Mouse (Mus musculus) ES-E14 (cell line): ENCODE measurements at regions not wholly inside any gene's neighbourhood (a gene's known extent, or its start where the extent isn't known, plus 50 kb on each side); places are given as distances from the start of the nearest gene placed in this dataset.

Experiments
- DNase-seq: peaks from one replicate; pipeline ENCODE4 v3.0.0-alpha.2; 2013; ENCODE audit warnings: low read depth, low spot score
- H3K27ac ChIP-seq: 2 replicates; pipeline ENCODE4 v1.5.1; 2012; ENCODE audit warnings: low read depth, mild to moderate bottlenecking, low read length, moderate library complexity, mixed read lengths; ENCODE audit not compliant: poor library complexity, insufficient read depth, severe bottlenecking
- H3K36me3 ChIP-seq: 2 replicates; pipeline ENCODE4 v1.6.1; 2012; ENCODE audit warnings: mild to moderate bottlenecking, low read length, moderate library complexity, mixed read lengths; ENCODE audit not compliant: control insufficient read depth, poor library complexity, insufficient read depth, severe bottlenecking
- H3K4me1 ChIP-seq, 2 experiments: fragments of 150-350 bp in 1 of 2; sonication (generic) in 1 of 2; 2 replicates each; pipeline ENCODE4 v1.6.1; 2012; ENCODE audit warnings: low read length in 2 of 2, mild to moderate bottlenecking in 1 of 2, mixed read lengths in 1 of 2; ENCODE audit not compliant: control insufficient read depth in 2 of 2, insufficient read depth in 2 of 2, poor library complexity in 1 of 2
- H3K4me3 ChIP-seq, 2 experiments: fragments of 150-350 bp in 1 of 2; sonication (generic) in 1 of 2; 2 replicates each; pipeline ENCODE4 v1.5.1; 2012; ENCODE audit warnings: low read length in 2 of 2, low read depth in 1 of 2, mild to moderate bottlenecking in 1 of 2, mixed read lengths in 1 of 2; ENCODE audit not compliant: insufficient read depth in 1 of 2, poor library complexity in 1 of 2, severe bottlenecking in 1 of 2
- H3K9ac ChIP-seq: 2 replicates; pipeline ENCODE4 v1.6.1; 2012; ENCODE audit warnings: low read depth, mild to moderate bottlenecking, low read length, mixed read lengths; ENCODE audit not compliant: poor library complexity, insufficient read depth, severe bottlenecking
- H3K9me3 ChIP-seq: fragments of 150-350 bp; sonication (generic); 2 replicates; pipeline ENCODE4 v1.6.1; 2012; ENCODE audit warnings: low read depth, mild to moderate bottlenecking, low read length; ENCODE audit not compliant: control insufficient read depth, insufficient read depth
- CHD2 ChIP-seq: IDR thresholded peaks from 2 replicates; pipeline ENCODE4 v1.6.1; 2014; ENCODE audit warnings: mild to moderate bottlenecking, low read depth, low read length, inconsistent platforms
- HCFC1 ChIP-seq: IDR thresholded peaks from 2 replicates; pipeline ENCODE4 v1.6.1; 2012; ENCODE audit warnings: low read length, inconsistent platforms, borderline replicate concordance; ENCODE audit not compliant: insufficient read depth
- MAFK ChIP-seq: IDR thresholded peaks from 2 replicates; pipeline ENCODE4 v1.6.1; 2014; ENCODE audit warnings: mild to moderate bottlenecking, low read depth, low read length, inconsistent platforms; ENCODE audit not compliant: insufficient read depth
- ZC3H11A ChIP-seq: IDR thresholded peaks from 2 replicates; pipeline ENCODE4 v1.6.1; 2012; ENCODE audit warnings: low read depth, mild to moderate bottlenecking, inconsistent platforms, low read length, borderline replicate concordance
- ZNF384 ChIP-seq: IDR thresholded peaks from 2 replicates; pipeline ENCODE4 v1.6.1; 2012; ENCODE audit warnings: low read depth, low read length, inconsistent platforms
- in situ Hi-C, 2 experiments: fragments of 600-800 bp; cut with MboI; formaldehyde crosslinking; loops; one replicate each; pipeline ENCODE4 v1.15.1; 2025; ENCODE audit warnings: low sequenced_read_pairs in 2 of 2, inconsistent platforms in 1 of 2; ENCODE audit not compliant: unreplicated experiment in 2 of 2

DNA sequence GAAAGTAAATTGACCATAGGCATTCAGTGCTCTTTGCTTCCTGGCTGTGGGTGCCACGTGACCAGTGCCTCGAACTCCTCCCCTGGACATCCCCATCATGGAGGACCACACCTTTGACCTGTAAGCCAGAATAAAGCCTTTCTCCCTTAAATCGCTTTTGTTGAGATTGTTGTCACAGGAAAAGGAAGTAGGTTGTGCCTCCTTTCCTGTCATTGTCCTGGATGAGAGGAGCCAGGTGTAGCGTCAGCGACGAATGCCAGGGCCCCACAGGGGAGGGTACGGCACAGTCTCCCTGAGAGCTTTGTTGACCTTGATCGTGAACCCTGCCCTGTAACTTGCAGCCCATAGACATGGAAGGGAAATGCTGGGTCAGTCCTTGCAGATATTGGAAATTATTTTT, 952.8 kb downstream of the 4930447A16Rik start:
- H3K4me3 ChIP-seq = no peak overlapping the region
- DNase-seq = no peak
- no peak overlapping the region for H3K27ac ChIP-seq
- no peaks in the 10 kb centered on the region for H3K9me3 ChIP-seq
- TF ChIP-seq HCFC1 = no peak
- TF ChIP-seq CHD2 = no peak
- TF ChIP-seq ZNF384 = no peak
- no peak for TF ChIP-seq ZC3H11A
- TF ChIP-seq MAFK = no peak
- peaks cover 1 to 7% of the 10 kb centered on the region in 2 experiments; a peak in 3 of 4 replicates for H3K4me1 ChIP-seq
- in situ Hi-C loops = no loop called here
- H3K9ac ChIP-seq = no peak overlapping the region
- no peaks in the 10 kb centered on the region for H3K36me3 ChIP-seq

DNA sequence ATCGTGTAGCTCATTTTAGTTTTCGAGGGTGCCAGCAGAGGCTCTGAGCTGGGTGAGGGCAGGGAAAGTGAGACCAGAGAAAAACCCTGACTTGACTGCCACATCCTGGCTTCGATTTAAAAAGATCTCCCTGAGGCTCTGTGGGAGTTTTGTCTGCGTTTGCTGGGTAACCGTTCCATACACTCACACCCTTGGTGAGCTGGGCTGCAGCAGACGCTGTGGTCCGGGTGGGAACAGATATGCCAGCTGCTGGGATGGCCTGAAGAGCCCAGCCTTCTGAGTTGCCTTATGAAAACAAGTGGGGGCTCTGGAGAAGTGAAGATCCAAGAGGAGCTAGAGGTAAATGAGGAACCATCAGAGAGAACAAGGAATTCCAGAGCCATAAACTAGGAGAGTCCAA, 962.3 kb downstream of the 4930447A16Rik start:
- H3K4me3 ChIP-seq = no peak overlapping the region
- TF ChIP-seq MAFK (no peak), CHD2 (no peak), ZC3H11A (no peak), ZNF384 (no peak), HCFC1 (no peak)
- no peak overlapping the region for H3K27ac ChIP-seq
- H3K36me3 ChIP-seq = no peaks in the 10 kb centered on the region
- H3K9me3 ChIP-seq = no peaks in the 10 kb centered on the region
- DNase-seq = no peak
- no peak overlapping the region for H3K9ac ChIP-seq
- in situ Hi-C loops = no loop called here
- H3K4me1 ChIP-seq = peaks cover 12 to 29% of the 10 kb centered on the region in 2 experiments; a peak in 3 of 4 replicates

DNA sequence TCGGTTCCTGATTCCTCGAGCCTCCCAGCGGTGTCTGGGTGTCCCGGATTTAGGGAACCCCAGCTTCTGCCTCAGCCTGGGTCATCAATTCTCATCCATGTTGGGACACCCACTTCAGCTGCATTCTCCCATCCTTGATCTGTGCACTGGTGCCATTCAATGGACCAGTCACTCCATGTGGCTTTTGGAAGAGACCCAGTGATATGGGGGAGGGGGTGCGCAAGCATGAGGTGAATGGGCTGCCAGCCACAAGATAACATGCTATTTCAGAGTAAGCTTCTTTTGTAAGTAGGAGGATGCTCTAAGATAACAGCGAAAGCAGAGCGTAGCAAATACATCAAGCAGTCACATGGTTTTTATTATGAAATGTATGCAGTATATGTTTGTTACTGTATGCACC, 963.1 kb downstream of the 4930447A16Rik start:
- no peak overlapping the region for H3K9ac ChIP-seq
- H3K4me1 ChIP-seq = peaks cover 13 to 29% of the 10 kb centered on the region in 2 experiments; a peak in 3 of 4 replicates
- no peaks in the 10 kb centered on the region for H3K9me3 ChIP-seq
- H3K4me3 ChIP-seq = no peak overlapping the region
- in situ Hi-C loops = no loop called here
- no peaks in the 10 kb centered on the region for H3K36me3 ChIP-seq
- TF ChIP-seq MAFK = no peak
- TF ChIP-seq ZC3H11A = no peak
- no peak for TF ChIP-seq CHD2
- no peak overlapping the region for H3K27ac ChIP-seq
- no peak for DNase-seq

DNA sequence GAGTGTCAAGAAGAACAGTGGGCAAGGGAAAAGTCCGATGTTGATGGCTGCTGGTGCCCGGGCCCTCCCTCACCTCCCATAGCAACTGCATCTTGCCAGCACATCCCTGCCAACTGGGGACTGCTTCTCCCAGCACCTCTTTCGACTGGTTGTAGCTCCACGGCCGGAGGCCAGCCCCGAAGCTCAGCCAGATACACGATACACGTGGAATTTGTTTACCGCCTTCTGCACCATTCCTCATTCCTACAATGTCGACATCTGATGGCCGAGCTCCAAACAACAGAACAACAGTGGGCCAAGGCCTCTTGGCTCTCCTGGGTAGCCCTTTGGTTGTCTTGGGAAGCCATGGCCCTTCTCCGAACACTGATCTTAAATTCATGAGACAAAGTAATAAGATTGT, 965.1 kb downstream of the 4930447A16Rik start:
- no peak for TF ChIP-seq ZNF384
- no peak for TF ChIP-seq CHD2
- TF ChIP-seq ZC3H11A = no peak
- TF ChIP-seq HCFC1 = no peak
- TF ChIP-seq MAFK = no peak
- no peak overlapping the region for H3K9ac ChIP-seq

DNA sequence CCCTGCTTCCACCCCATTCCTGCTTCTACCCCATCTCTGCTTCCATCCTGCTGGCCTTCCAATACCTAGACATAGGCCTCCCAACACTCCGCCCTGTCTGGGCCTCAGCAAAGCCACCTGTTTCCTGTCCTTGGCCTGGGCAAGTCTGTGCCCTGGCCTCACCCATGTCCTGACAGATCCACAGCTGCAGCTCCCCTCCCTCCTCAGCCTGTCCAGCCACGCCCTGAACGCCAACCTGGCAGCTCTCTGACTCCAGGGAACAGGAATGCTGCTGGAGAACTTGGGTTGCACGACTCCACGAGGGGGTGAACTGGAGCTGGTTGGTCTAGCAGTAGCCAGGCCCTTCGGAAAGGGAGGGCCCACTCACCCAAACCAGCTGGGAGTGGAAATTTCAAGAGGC, 966.1 kb downstream of the 4930447A16Rik start:
- in situ Hi-C loops = no loop called here
- Histone ChIP-seq H3K27ac (no peak overlapping the region), H3K4me3 (no peak overlapping the region), H3K36me3 (no peaks in the 10 kb centered on the region), H3K4me1 (peaks cover 11 to 25% of the 10 kb centered on the region in 2 experiments; a peak in 3 of 4 replicates), H3K9me3 (no peaks in the 10 kb centered on the region), H3K9ac (no peak overlapping the region)
- TF ChIP-seq HCFC1 (no peak), ZC3H11A (no peak), MAFK (no peak), ZNF384 (no peak), CHD2 (no peak)
- DNase-seq = no peak

More for the DNA sequence above, 965.1 kb downstream of the 4930447A16Rik start:
- Histone ChIP-seq H3K4me1 (peaks cover 11 to 23% of the 10 kb centered on the region in 2 experiments; a peak in 3 of 4 replicates), H3K36me3 (no peaks in the 10 kb centered on the region), H3K4me3 (no peak overlapping the region), H3K27ac (no peak overlapping the region), H3K9me3 (no peaks in the 10 kb centered on the region)
- DNase-seq = no peak
- in situ Hi-C loops = no loop called here
